Comparison of ENCODE assay signal across 8 mouse cellular contexts in the genomic region with DNA sequence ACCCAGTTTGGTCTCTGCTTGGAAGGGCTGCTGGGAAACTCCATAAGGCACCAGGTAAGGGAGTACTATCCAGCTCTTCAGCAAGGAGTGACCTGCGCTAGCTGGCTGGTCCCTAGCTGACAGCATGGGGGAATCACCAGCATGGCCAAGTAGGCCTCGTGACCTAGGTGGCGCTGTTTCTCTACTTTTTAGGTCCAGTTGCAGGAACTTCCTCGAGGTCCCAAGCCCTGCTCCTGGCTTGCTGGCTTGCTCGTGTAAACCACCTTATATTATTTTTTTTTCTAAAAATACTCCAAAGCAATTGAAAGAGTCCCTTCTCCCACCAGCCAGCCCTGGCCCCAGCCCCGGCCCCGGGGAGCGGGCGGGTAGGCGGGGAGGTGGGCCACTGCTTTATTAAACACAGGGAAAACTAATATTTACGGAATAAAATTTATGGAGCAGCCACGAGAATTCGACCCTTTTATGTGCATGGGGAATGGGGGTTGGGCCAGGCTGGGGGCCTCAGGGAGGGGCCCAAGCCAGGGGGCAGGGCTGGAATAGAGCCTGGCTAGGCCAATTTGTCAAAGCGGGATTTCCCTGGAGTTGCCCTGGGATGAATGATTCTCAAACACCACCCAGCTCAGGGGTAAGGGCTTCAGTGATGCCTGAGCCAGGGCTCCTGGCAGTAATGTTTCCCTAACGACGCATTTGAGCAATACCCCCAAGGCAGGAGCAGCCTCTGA. TPM values are rescaled to one million over a fixed set of nuclear protein-coding genes. Genes with fewer than 3 reads are reported as not detected.
DNase-seq lines count a peak whose midpoint lies in the region; ATAC-seq lines count a peak whose summit lies in the region.

No protein-coding gene starts in this region.

- H3K4me1 ChIP-seq in embryonic facial prominence, embryonic 10.5 days: peaks cover 6% of the 10 kb centered on the region
- peaks cover 8% of the 10 kb centered on the region; the same call in 1 of the 2 replicates for H3K4me1 ChIP-seq in limb, embryonic 11.5 days (ENCODE audit: control insufficient read depth, insufficient read depth, low read length)
- no peaks in the 10 kb centered on the region; the same call in 1 of the 2 replicates for H3K4me1 ChIP-seq in midbrain, embryonic 16.5 days (ENCODE audit: control insufficient read depth, insufficient read depth, low read length)
- peaks cover 22% of the 10 kb centered on the region for H3K4me1 ChIP-seq in stomach, embryonic 16.5 days (ENCODE audit: control insufficient read depth, insufficient read depth, low read length)

- H3K36me3 ChIP-seq in embryonic facial prominence, embryonic 10.5 days (replicated peaks): no peaks in the 10 kb centered on the region
- H3K36me3 ChIP-seq in limb, embryonic 11.5 days (ENCODE audit: control insufficient read depth, insufficient read depth, low read length): no peaks in the 10 kb centered on the region
- no peaks in the 10 kb centered on the region for H3K36me3 ChIP-seq in midbrain, embryonic 16.5 days (ENCODE audit: control insufficient read depth, insufficient read depth, low read length)
- no peaks in the 10 kb centered on the region for H3K36me3 ChIP-seq in stomach, embryonic 16.5 days (ENCODE audit: control insufficient read depth, insufficient read depth, low read length)

- peak overlapping the region; percentile 49 for H3K4me2 ChIP-seq in limb, embryonic 11.5 days (ENCODE audit: low read depth, severe bottlenecking)
- peak overlapping the region; percentile 34 for H3K4me2 ChIP-seq in midbrain, embryonic 16.5 days (ENCODE audit: low read length)
- H3K4me2 ChIP-seq in stomach, embryonic 16.5 days (ENCODE audit: low read depth, low read length): peak overlapping the region; percentile 59

- ATAC-seq in limb, embryonic 11.5 days (ENCODE audit: insufficient number of reproducible peaks, low FRiP score, low TSS enrichment, low read depth): peak; percentile 85
- 0 out of 2 replicates have a peak, but pooled peaks have one; percentile 45 for ATAC-seq in midbrain, embryonic 16.5 days
- ATAC-seq in stomach, embryonic 16.5 days (ENCODE audit: insufficient read depth, low FRiP score): peak; percentile 33

- peak overlapping the region; percentile 40; the same call in 1 of the 2 replicates for H3K9ac ChIP-seq in limb, embryonic 11.5 days (ENCODE audit: low read length)
- no peak overlapping the region for H3K9ac ChIP-seq in midbrain, embryonic 16.5 days (ENCODE audit: low read depth, low read length)
- H3K9ac ChIP-seq in stomach, embryonic 16.5 days (ENCODE audit: low read length): peak overlapping the region; percentile 67

- H3K9me3 ChIP-seq in embryonic facial prominence, embryonic 10.5 days: no peaks in the 10 kb centered on the region
- no peaks in the 10 kb centered on the region for H3K9me3 ChIP-seq in limb, embryonic 11.5 days (ENCODE audit: control insufficient read depth, low read length)
- no peaks in the 10 kb centered on the region for H3K9me3 ChIP-seq in midbrain, embryonic 16.5 days (replicated peaks; ENCODE audit: control insufficient read depth, low read length, poor library complexity, severe bottlenecking)
- no peaks in the 10 kb centered on the region for H3K9me3 ChIP-seq in stomach, embryonic 16.5 days (replicated peaks; ENCODE audit: control insufficient read depth, low read length)

- 0 out of 2 replicates have a peak overlapping the region, but pooled peaks have one; percentile 57 for H3K27ac ChIP-seq in embryonic facial prominence, embryonic 10.5 days (replicated peaks)
- H3K27ac ChIP-seq in limb, embryonic 11.5 days (replicated peaks; ENCODE audit: low read depth, low read length): peak overlapping the region; percentile 10; the same call in 1 of the 2 replicates
- no peak overlapping the region for H3K27ac ChIP-seq in midbrain, embryonic 16.5 days (ENCODE audit: low read length)
- H3K27ac ChIP-seq in stomach, embryonic 16.5 days (ENCODE audit: low read length): peak overlapping the region; percentile 86

- 17% methylated on average over 16 of the region's 16 CpGs for WGBS in embryonic facial prominence, embryonic 10.5 days
- 7% methylated on average over 16 of the region's 16 CpGs for WGBS in limb, embryonic 11.5 days
- WGBS in midbrain, embryonic 16.5 days: 17% methylated on average over 16 of the region's 16 CpGs
- 4% methylated on average over 16 of the region's 16 CpGs for WGBS in stomach, embryonic 16.5 days

- peak; percentile 88 for DNase-seq in 416B (ENCODE audit: low read depth)
- peak; percentile 88 for DNase-seq in adrenal gland, postnatal 14 days
- DNase-seq in embryonic facial prominence, embryonic 10.5 days (ENCODE audit: low spot score): peak; percentile 83
- DNase-seq in heart, adult 18-20 months: peak; percentile 72 to 86
- peak; percentile 87 for DNase-seq in kidney, adult 18-20 months
- DNase-seq in limb, embryonic 11.5 days (ENCODE audit: low spot score): peak; percentile 91

- H3K27me3 ChIP-seq in embryonic facial prominence, embryonic 10.5 days (replicated peaks; ENCODE audit: low read depth, poor library complexity, severe bottlenecking): peaks cover 34% of the 10 kb centered on the region
- no peaks in the 10 kb centered on the region for H3K27me3 ChIP-seq in limb, embryonic 11.5 days (ENCODE audit: control insufficient read depth, insufficient read depth, low read length)
- no peaks in the 10 kb centered on the region for H3K27me3 ChIP-seq in midbrain, embryonic 16.5 days (ENCODE audit: control insufficient read depth, insufficient read depth, low read depth, low read length)
- H3K27me3 ChIP-seq in stomach, embryonic 16.5 days (ENCODE audit: control insufficient read depth, insufficient read depth, low read length): no peaks in the 10 kb centered on the region

- peak overlapping the region; percentile 47 for H3K4me3 ChIP-seq in embryonic facial prominence, embryonic 10.5 days
- peak overlapping the region; percentile 10; the same call in 1 of the 2 replicates for H3K4me3 ChIP-seq in limb, embryonic 11.5 days (ENCODE audit: low read depth, low read length)
- H3K4me3 ChIP-seq in midbrain, embryonic 16.5 days (ENCODE audit: low read depth, low read length): no peak overlapping the region
- H3K4me3 ChIP-seq in stomach, embryonic 16.5 days (replicated peaks; ENCODE audit: low read length): peak overlapping the region; percentile 37

RNA-seq across cellular contexts. Expression of a gene that starts 13.2 kb away (rescaled TPM):
- 0.22 TPM in 1 of 2 replicates, not detected in the other for total RNA-seq in adrenal gland, postnatal 14 days (2021)
- polyA plus RNA-seq in embryonic facial prominence, embryonic 10.5 days (2016; fragmentation: Nextera tagmentation; extraction: Ambion mirVana): 0.11 TPM in 1 of 2 replicates, not detected in the other
- total RNA-seq in heart, adult 18-20 months (2021): under 1 TPM; 0.20 to 0.41 TPM
- 0.27 and 0.61 TPM in 2 replicates for polyA plus RNA-seq in limb, embryonic 11.5 days (2014; fragmentation: Nextera tagmentation; extraction: Ambion mirVana)
- 0.16 and 0.32 TPM in 2 replicates for polyA plus RNA-seq in midbrain, embryonic 16.5 days (2015; fragmentation: Nextera tagmentation; extraction: Ambion mirVana)
- 19.0 and 22.0 TPM in 2 replicates for polyA plus RNA-seq in stomach, embryonic 16.5 days (2015; fragmentation: Nextera tagmentation; extraction: Ambion mirVana)

RNA-seq across cellular contexts. Expression of a gene that starts 29.3 kb away (rescaled TPM):
- not detected in 2 replicates for total RNA-seq in adrenal gland, postnatal 14 days (2021)
- 0.08 TPM in 1 of 2 replicates, not detected in the other for polyA plus RNA-seq in embryonic facial prominence, embryonic 10.5 days (2016; fragmentation: Nextera tagmentation; extraction: Ambion mirVana)
- total RNA-seq in heart, adult 18-20 months (2021): under 1 TPM in 1 of 2 experiments, not detected in 1; 0.33 TPM
- polyA plus RNA-seq in limb, embryonic 11.5 days (2014; fragmentation: Nextera tagmentation; extraction: Ambion mirVana): not detected in 2 replicates
- polyA plus RNA-seq in midbrain, embryonic 16.5 days (2015; fragmentation: Nextera tagmentation; extraction: Ambion mirVana): 1.3 and 1.4 TPM in 2 replicates
- polyA plus RNA-seq in stomach, embryonic 16.5 days (2015; fragmentation: Nextera tagmentation; extraction: Ambion mirVana): 0.05 and 0.07 TPM in 2 replicates

Comparison
In these comparisons a context has a peak if more than half of its experiments do, and no peak if none do; other contexts are left out.
1. ATAC-seq: peak in every context shown above with its lines; median percentile 85 in limb, embryonic 11.5 days; 45 in midbrain, embryonic 16.5 days; 33 in stomach, embryonic 16.5 days.
2. RNA of a gene that starts 13.2 kb away (polyA plus RNA-seq): 19.0 to 22.0 TPM in stomach, embryonic 16.5 days; 0.27 to 0.61 TPM in limb, embryonic 11.5 days, 0.16 to 0.32 TPM in midbrain, embryonic 16.5 days and 0.11 TPM in embryonic facial prominence, embryonic 10.5 days; every median in the first group is over 10 times any median in the second.
3. Peak in every context shown above with its lines, with median percentiles within 50 percentile points of each other: DNase-seq and H3K4me2 ChIP-seq.